Mouse (Mus musculus): ENCODE results near the gene Jund. TPM values are rescaled to one million over a fixed set of nuclear protein-coding genes. Genes with fewer than 3 reads are reported as not detected.

Jund gene
- total RNA-seq, 2 experiments from 2014 or later = 35.5 to 54.5 TPM

- no peak for DNase-seq
- intact Hi-C loops (cut with DNase I) = loop anchor here (5.0 kb wide), 1 partner anchor 76 kb away; no protein-coding TSS in a partner anchor
- no peak for TF ChIP-seq CTCF (IDR thresholded peaks at IDR 0.05)
- peak within 1 kb of the TSS; percentile 100 for H3K27ac ChIP-seq
- peak within 1 kb of the TSS; percentile 2; the same call in 1 of the 2 replicates for H3K4me3 ChIP-seq
Observed at GRCm38 (mm10) chr8:70703287-70703686, 4.5 kb downstream of the Jund start, which contains the start of gene Iqcn. Gene Iqcn, plus strand, starts transcription at chr8:70703457.

DNA sequence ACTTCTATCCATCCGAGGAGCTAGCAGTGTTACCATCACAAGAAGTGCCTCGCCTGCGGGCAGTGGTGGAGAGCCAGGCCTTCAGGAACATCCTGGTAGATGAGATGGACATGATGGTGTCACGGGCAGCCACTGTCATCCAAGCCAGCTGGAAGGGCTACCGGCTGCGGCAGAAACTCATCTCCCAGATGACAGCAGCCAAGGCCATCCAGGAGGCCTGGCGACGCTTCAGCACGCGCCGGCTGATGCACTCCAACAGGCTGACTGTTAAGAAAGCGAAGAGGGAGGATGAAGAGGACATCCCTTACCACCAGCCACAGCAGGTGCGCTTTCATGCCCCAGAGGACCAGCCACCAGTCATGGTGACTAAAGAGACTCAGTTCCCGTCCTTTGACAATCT, 9.5 kb downstream of the Jund start:
- Histone ChIP-seq H3K27ac (peak overlapping the region; percentile 28; the same call in 1 of the 2 replicates), H3K4me3 (no peak overlapping the region)
- peak; percentile 84 for DNase-seq
- no peak for TF ChIP-seq CTCF (IDR thresholded peaks at IDR 0.05)
- intact Hi-C loops (cut with DNase I) = no loop called here

GRCm38 (mm10) chr8:70709794-70710193, 11.0 kb downstream of the Jund start:
- no peak for TF ChIP-seq CTCF (IDR thresholded peaks at IDR 0.05)
- Histone ChIP-seq H3K4me3 (no peak overlapping the region), H3K27ac (no peak overlapping the region)
- intact Hi-C loops (cut with DNase I) = no loop called here
- DNase-seq = no peak

- Histone ChIP-seq H3K4me3 (no peak overlapping the region), H3K27ac (peak overlapping the region; percentile 38; the same call in 1 of the 2 replicates)
- intact Hi-C loops (cut with DNase I) = no loop called here
- no peak for TF ChIP-seq CTCF (IDR thresholded peaks at IDR 0.05)
- DNase-seq = peak; percentile 84
Observed at GRCm38 (mm10) chr8:70710296-70710695, 11.5 kb downstream of the Jund start.

- Histone ChIP-seq H3K4me3 (no peak overlapping the region), H3K27ac (no peak overlapping the region)
- DNase-seq = peak; percentile 29
- intact Hi-C loops (cut with DNase I) = no loop called here
- TF ChIP-seq CTCF (IDR thresholded peaks at IDR 0.05) = no peak
Observed at GRCm38 (mm10) chr8:70711041-70711440, 12.3 kb downstream of the Jund start.

- no peak for TF ChIP-seq CTCF (IDR thresholded peaks at IDR 0.05)
- peak; percentile 12 for DNase-seq
- Histone ChIP-seq H3K4me3 (no peak overlapping the region), H3K27ac (no peak overlapping the region)
- intact Hi-C loops (cut with DNase I) = no loop called here
Observed at GRCm38 (mm10) chr8:70713991-70714390, 15.2 kb downstream of the Jund start.

DNA sequence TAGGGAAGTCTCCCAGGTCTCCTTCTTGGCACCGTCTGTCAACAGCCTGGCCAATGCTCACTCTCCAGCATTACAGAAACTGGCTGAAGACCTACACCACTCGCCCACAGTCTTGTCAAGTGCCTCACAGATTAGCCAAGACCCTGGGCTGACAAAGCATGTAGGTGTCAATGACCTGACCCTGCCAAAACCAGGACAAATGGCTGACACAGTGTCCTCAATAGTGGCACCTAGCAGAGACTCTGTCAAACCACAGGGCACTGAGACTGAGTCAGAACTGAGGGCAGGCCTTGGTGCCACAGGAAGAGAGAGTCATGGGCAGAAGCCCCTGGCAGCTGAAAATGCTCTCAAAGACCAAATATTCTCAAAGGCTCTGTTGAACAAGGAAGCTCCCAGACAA, 16.3 kb downstream of the Jund start:
- no peak overlapping the region for H3K27ac ChIP-seq
- no peak for TF ChIP-seq CTCF (IDR thresholded peaks at IDR 0.05)
- no peak overlapping the region for H3K4me3 ChIP-seq
- intact Hi-C loops (cut with DNase I) = no loop called here
- peak; percentile 4 for DNase-seq

DNA sequence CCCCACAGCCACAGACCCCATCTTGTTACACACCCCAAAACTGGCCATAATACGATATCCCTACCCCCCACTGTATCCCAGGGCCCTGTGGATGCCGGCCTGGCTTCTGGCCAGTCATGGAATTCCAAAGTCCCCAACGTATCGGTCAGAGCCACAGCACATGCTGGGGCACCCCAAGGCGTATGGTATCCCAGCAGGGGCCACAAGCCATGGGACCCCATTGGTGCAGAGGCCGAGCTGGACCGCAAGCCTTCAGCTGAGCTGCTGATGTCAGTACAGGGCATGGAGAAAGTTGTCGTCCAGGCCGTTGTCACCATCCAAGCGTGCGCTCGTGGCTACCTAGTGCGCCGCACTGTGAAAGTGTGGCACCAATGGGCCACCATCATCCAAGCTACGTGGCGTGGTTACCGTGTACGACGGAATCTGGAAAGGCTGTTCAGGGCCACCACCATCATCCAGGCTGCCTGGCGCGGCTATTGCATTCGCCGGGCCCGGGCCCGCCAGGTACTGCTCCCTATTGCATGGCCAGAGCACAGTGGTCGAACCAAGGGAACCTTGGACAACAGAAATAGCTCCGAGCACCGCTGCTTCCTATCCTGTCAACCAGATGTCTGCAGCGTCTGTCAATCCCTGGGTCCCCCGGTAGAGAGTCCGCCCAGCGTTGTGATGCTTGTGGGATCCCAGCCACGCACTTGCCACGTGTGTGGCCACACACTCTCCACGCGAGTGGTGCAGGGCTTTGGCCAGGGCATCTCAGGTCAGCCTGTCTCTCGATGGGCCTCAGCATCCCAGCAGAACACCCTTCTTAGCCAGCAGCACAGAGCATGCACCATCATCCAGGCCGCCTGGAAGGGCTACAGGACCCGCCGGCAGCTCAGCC, 18.0 kb downstream of the Jund start:
- peak; percentile 20 for DNase-seq
- intact Hi-C loops (cut with DNase I) = no loop called here
- no peak overlapping the region for H3K4me3 ChIP-seq
- H3K27ac ChIP-seq = no peak overlapping the region
- no peak for TF ChIP-seq CTCF (IDR thresholded peaks at IDR 0.05)

DNA sequence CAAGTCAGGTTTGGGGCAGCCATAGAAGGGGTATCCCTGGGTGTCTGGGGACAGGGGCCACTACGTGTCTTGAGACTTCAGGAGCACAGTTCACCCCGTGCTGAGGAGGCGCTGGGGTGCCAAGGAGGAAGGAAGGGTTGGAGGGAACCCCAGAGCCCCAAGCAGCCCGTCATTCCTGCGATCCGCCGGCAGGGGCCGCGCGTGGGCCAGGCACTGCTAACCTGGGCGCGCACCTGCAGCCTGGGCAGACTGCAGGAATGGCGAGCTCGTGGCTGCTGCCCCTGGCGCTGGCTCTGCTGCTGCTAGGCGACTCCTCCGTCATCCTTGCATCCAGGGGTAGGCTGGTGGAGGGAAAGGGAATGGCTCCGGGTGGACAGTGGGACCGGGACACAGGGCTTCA, 19.5 kb downstream of the Jund start, which contains the start of gene Gm3336:
Gm3336 (plus strand) TSS at position 247 of the 400 bp plus-strand sequence.
- Histone ChIP-seq H3K27ac (no peak within 1 kb of the TSS), H3K4me3 (no peak within 1 kb of the TSS)
- intact Hi-C loops (cut with DNase I) = no loop called here
- TF ChIP-seq CTCF (IDR thresholded peaks at IDR 0.05) = peak; percentile 88
- peak; percentile 75 for DNase-seq

DNA sequence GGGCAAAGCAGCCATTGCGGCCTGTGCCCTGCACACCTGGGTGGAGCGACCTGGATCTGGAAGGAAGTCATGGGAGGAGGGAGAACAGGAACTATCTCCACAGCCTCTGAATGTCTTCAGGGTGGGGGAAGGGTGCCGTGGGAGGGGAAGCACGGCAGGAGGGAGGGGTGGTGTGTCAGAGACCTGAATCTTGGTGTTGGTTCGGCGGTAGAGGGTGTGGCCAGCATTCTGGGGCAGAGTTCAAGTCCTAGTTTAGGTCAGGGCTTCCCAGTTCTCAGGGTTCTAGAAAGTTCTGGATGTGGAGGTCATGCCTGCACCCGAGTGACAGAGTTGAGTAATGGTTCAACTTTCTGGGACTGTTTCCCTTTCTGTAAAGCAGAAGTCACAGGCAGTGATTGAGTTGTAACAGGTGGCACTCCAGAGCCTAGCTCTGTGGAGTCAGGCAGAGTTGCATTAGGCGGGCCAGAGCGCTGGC, 21.1 kb downstream of the Jund start:
- intact Hi-C loops (cut with DNase I) = loop anchor here (1.0 to 2.0 kb wide), 3 partner anchors 33 to 121 kb away; no protein-coding TSS in a partner anchor
- peak overlapping the region; percentile 50 for H3K27ac ChIP-seq
- DNase-seq = peak; percentile 53
- TF ChIP-seq CTCF (IDR thresholded peaks at IDR 0.05) = no peak
- no peak overlapping the region for H3K4me3 ChIP-seq

- peak overlapping the region; percentile 50 for H3K27ac ChIP-seq
- intact Hi-C loops (cut with DNase I) = loop anchor here (1.0 to 2.0 kb wide), 3 partner anchors 32 to 120 kb away; no protein-coding TSS in a partner anchor
- H3K4me3 ChIP-seq = no peak overlapping the region
- DNase-seq = peak; percentile 80
- no peak; the same call in 1 of the 2 replicates for TF ChIP-seq CTCF (IDR thresholded peaks at IDR 0.05)
Observed at GRCm38 (mm10) chr8:70720739-70721138, 22.0 kb downstream of the Jund start.

DNA sequence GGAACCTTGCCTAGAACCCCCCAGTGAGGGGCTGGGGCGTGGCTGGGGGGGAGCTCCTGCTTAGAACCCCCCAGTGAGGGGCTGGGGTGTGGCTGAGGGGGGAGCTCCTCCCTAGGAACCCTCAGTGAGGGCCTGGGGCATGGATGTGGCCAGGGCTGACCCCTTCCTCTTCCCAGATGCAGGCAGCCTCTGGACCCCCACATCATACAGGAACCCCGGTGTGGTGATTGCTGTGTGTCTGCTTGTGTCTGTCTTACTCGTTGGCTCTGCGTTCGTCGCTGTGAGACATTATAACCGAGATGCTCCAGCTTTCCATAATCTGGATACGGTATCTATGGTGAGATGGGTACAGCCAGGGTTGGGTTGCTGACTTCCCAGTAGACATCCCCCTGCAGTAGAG, 22.9 kb downstream of the Jund start:
- no peak overlapping the region for H3K4me3 ChIP-seq
- intact Hi-C loops (cut with DNase I) = loop anchor here (2.0 kb wide), 2 partner anchors 31 to 119 kb away; no protein-coding TSS in a partner anchor
- no peak overlapping the region for H3K27ac ChIP-seq
- DNase-seq = peak; percentile 23
- TF ChIP-seq CTCF (IDR thresholded peaks at IDR 0.05) = no peak
